Mouse (Mus musculus): ENCODE results near the gene Tcam1. TPM values are rescaled to one million over a fixed set of nuclear protein-coding genes. Genes with fewer than 3 reads are reported as not detected.

Tcam1 gene
- polyA plus RNA-seq, 1 experiment: not detected

GRCm38 (mm10) chr11:106324858-106325257 lies 48.4 kb downstream of the Tcam1 start:
- WGBS: 71% methylated on average over 5 of the region's 5 CpGs
- no peak overlapping the region for H3K4me3 ChIP-seq (ENCODE audit: insufficient read depth, low read depth, low read length)
- H3K4me1 ChIP-seq (ENCODE audit: control insufficient read depth, insufficient read depth, low read length): no peaks in the 10 kb centered on the region
- TF ChIP-seq POLR2A (IDR thresholded peaks at IDR 0.05; ENCODE audit: insufficient read depth, low read depth, low read length) (no peak), CTCF (IDR thresholded peaks at IDR 0.05; ENCODE audit: insufficient read depth, low read depth, low read length) (no peak)
- H3K27ac ChIP-seq (ENCODE audit: insufficient read depth, low read depth, low read length): no peak overlapping the region

GRCm38 (mm10) chr11:106325566-106326206 lies 49.2 kb downstream of the Tcam1 start:
- TF ChIP-seq CTCF (IDR thresholded peaks at IDR 0.05; ENCODE audit: insufficient read depth, low read depth, low read length) (peak; percentile 19; the same call in 1 of the 2 replicates), POLR2A (IDR thresholded peaks at IDR 0.05; ENCODE audit: insufficient read depth, low read depth, low read length) (no peak)
- WGBS: 73% methylated on average over 8 of the region's 8 CpGs
- H3K4me1 ChIP-seq (ENCODE audit: control insufficient read depth, insufficient read depth, low read length): no peaks in the 10 kb centered on the region
- H3K4me3 ChIP-seq (ENCODE audit: insufficient read depth, low read depth, low read length): no peak overlapping the region
- no peak overlapping the region for H3K27ac ChIP-seq (ENCODE audit: insufficient read depth, low read depth, low read length)

- WGBS: 91% methylated on average over 8 of the region's 8 CpGs
- H3K4me3 ChIP-seq (ENCODE audit: insufficient read depth, low read depth, low read length): no peak overlapping the region
- H3K27ac ChIP-seq (ENCODE audit: insufficient read depth, low read depth, low read length): no peak overlapping the region
- TF ChIP-seq CTCF (IDR thresholded peaks at IDR 0.05; ENCODE audit: insufficient read depth, low read depth, low read length) (no peak), POLR2A (IDR thresholded peaks at IDR 0.05; ENCODE audit: insufficient read depth, low read depth, low read length) (no peak)
- no peaks in the 10 kb centered on the region for H3K4me1 ChIP-seq (ENCODE audit: control insufficient read depth, insufficient read depth, low read length)
These were observed 50.0 kb downstream of the Tcam1 start for GRCm38 (mm10) chr11:106326475-106326874.

- H3K4me3 ChIP-seq (ENCODE audit: insufficient read depth, low read depth, low read length): no peak overlapping the region
- no peak for TF ChIP-seq POLR2A (IDR thresholded peaks at IDR 0.05; ENCODE audit: insufficient read depth, low read depth, low read length)
- TF ChIP-seq CTCF (IDR thresholded peaks at IDR 0.05; ENCODE audit: insufficient read depth, low read depth, low read length): no peak
- WGBS: 51% methylated on average over 5 of the region's 5 CpGs
- no peak overlapping the region for H3K27ac ChIP-seq (ENCODE audit: insufficient read depth, low read depth, low read length)
- H3K4me1 ChIP-seq (ENCODE audit: control insufficient read depth, insufficient read depth, low read length): peaks cover 5% of the 10 kb centered on the region; the same call in 1 of the 2 replicates
These were observed 52.0 kb downstream of the Tcam1 start for GRCm38 (mm10) chr11:106328521-106328920.

GRCm38 (mm10) chr11:106329128-106329527 lies 52.7 kb downstream of the Tcam1 start:
- Histone ChIP-seq H3K4me1 (ENCODE audit: control insufficient read depth, insufficient read depth, low read length) (peaks cover 5% of the 10 kb centered on the region; the same call in 1 of the 2 replicates), H3K27ac (ENCODE audit: insufficient read depth, low read depth, low read length) (no peak overlapping the region), H3K4me3 (ENCODE audit: insufficient read depth, low read depth, low read length) (no peak overlapping the region)
- 56% methylated on average over 6 of the region's 6 CpGs for WGBS
- TF ChIP-seq CTCF (IDR thresholded peaks at IDR 0.05; ENCODE audit: insufficient read depth, low read depth, low read length) (no peak), POLR2A (IDR thresholded peaks at IDR 0.05; ENCODE audit: insufficient read depth, low read depth, low read length) (no peak)

GRCm38 (mm10) chr11:106329682-106330081 lies 53.2 kb downstream of the Tcam1 start:
- H3K27ac ChIP-seq (ENCODE audit: insufficient read depth, low read depth, low read length): no peak overlapping the region
- 70% methylated on average over 7 of the region's 7 CpGs for WGBS
- H3K4me1 ChIP-seq (ENCODE audit: control insufficient read depth, insufficient read depth, low read length): peaks cover 5% of the 10 kb centered on the region; the same call in 1 of the 2 replicates

GRCm38 (mm10) chr11:106332458-106332857 lies 56.0 kb downstream of the Tcam1 start:
- Histone ChIP-seq H3K27ac (ENCODE audit: insufficient read depth, low read depth, low read length) (no peak overlapping the region), H3K4me1 (ENCODE audit: control insufficient read depth, insufficient read depth, low read length) (peaks cover 5% of the 10 kb centered on the region; the same call in 1 of the 2 replicates), H3K4me3 (ENCODE audit: insufficient read depth, low read depth, low read length) (no peak overlapping the region)
- TF ChIP-seq POLR2A (IDR thresholded peaks at IDR 0.05; ENCODE audit: insufficient read depth, low read depth, low read length): no peak
- TF ChIP-seq CTCF (IDR thresholded peaks at IDR 0.05; ENCODE audit: insufficient read depth, low read depth, low read length): no peak
- 33% methylated on average over 4 of the region's 4 CpGs for WGBS

More at GRCm38 (mm10) chr11:106329682-106330081, 53.2 kb downstream of the Tcam1 start:
- no peak for TF ChIP-seq CTCF (IDR thresholded peaks at IDR 0.05; ENCODE audit: insufficient read depth, low read depth, low read length)
- TF ChIP-seq POLR2A (IDR thresholded peaks at IDR 0.05; ENCODE audit: insufficient read depth, low read depth, low read length): no peak
- H3K4me3 ChIP-seq (ENCODE audit: insufficient read depth, low read depth, low read length): no peak overlapping the region

GRCm38 (mm10) chr11:106334066-106334465 lies 57.6 kb downstream of the Tcam1 start:
- Histone ChIP-seq H3K27ac (ENCODE audit: insufficient read depth, low read depth, low read length) (no peak overlapping the region), H3K4me1 (ENCODE audit: control insufficient read depth, insufficient read depth, low read length) (peaks cover 5% of the 10 kb centered on the region; the same call in 1 of the 2 replicates), H3K4me3 (ENCODE audit: insufficient read depth, low read depth, low read length) (no peak overlapping the region)
- TF ChIP-seq CTCF (IDR thresholded peaks at IDR 0.05; ENCODE audit: insufficient read depth, low read depth, low read length) (no peak), POLR2A (IDR thresholded peaks at IDR 0.05; ENCODE audit: insufficient read depth, low read depth, low read length) (no peak)
- 18% methylated on average over 2 of the region's 2 CpGs for WGBS

- Histone ChIP-seq H3K4me3 (ENCODE audit: insufficient read depth, low read depth, low read length) (no peak overlapping the region), H3K27ac (ENCODE audit: insufficient read depth, low read depth, low read length) (no peak overlapping the region), H3K4me1 (ENCODE audit: control insufficient read depth, insufficient read depth, low read length) (no peaks in the 10 kb centered on the region)
- no peak for TF ChIP-seq CTCF (IDR thresholded peaks at IDR 0.05; ENCODE audit: insufficient read depth, low read depth, low read length)
- 80% methylated on average over 5 of the region's 5 CpGs for WGBS
These were observed 61.6 kb downstream of the Tcam1 start for GRCm38 (mm10) chr11:106338029-106338428.

Other genes starting within 250 kb of the Tcam1 start
- gene Dcaf7, start 239.8 kb upstream of the Tcam1 start, polyA plus RNA-seq (2012; ENCODE audit: insufficient read depth, insufficient read length, low replicate concordance, missing spikeins): 52.7 and 159 TPM in 2 replicates
- not detected in 2 replicates for gene Taco1, start 210.6 kb upstream of the Tcam1 start, polyA plus RNA-seq (2012; ENCODE audit: insufficient read depth, insufficient read length, low replicate concordance, missing spikeins)
- gene Map3k3, start 192.1 kb upstream of the Tcam1 start, polyA plus RNA-seq (2012; ENCODE audit: insufficient read depth, insufficient read length, low replicate concordance, missing spikeins): not detected in 2 replicates
- not detected in 2 replicates for gene Gm10840, start 115.8 kb upstream of the Tcam1 start, polyA plus RNA-seq (2012; ENCODE audit: insufficient read depth, insufficient read length, low replicate concordance, missing spikeins)
- 164 and 291 TPM in 2 replicates for gene Limd2, start 115.8 kb upstream of the Tcam1 start, polyA plus RNA-seq (2012; ENCODE audit: insufficient read depth, insufficient read length, low replicate concordance, missing spikeins)
- gene Strada, start 74.5 kb upstream of the Tcam1 start, polyA plus RNA-seq (2012; ENCODE audit: insufficient read depth, insufficient read length, low replicate concordance, missing spikeins): 209 TPM in 1 of 2 replicates, not detected in the other
- gene Ccdc47, start 60.3 kb upstream of the Tcam1 start, polyA plus RNA-seq (2012; ENCODE audit: insufficient read depth, insufficient read length, low replicate concordance, missing spikeins): not detected in 2 replicates
- not detected in 2 replicates for gene Ddx42, start 59.7 kb upstream of the Tcam1 start, polyA plus RNA-seq (2012; ENCODE audit: insufficient read depth, insufficient read length, low replicate concordance, missing spikeins)
- gene Ftsj3, start 20.6 kb upstream of the Tcam1 start, polyA plus RNA-seq (2012; ENCODE audit: insufficient read depth, insufficient read length, low replicate concordance, missing spikeins): not detected in 2 replicates
- gene Psmc5, start 20.5 kb upstream of the Tcam1 start, polyA plus RNA-seq (2012; ENCODE audit: insufficient read depth, insufficient read length, low replicate concordance, missing spikeins): not detected in 2 replicates
- gene Smarcd2, start 3.7 kb upstream of the Tcam1 start, polyA plus RNA-seq (2012; ENCODE audit: insufficient read depth, insufficient read length, low replicate concordance, missing spikeins): not detected in 2 replicates
- gene Gh, start 25.2 kb downstream of the Tcam1 start, polyA plus RNA-seq (2012; ENCODE audit: insufficient read depth, insufficient read length, low replicate concordance, missing spikeins): not detected in 2 replicates
- gene Cd79b, start 38.1 kb downstream of the Tcam1 start, polyA plus RNA-seq (2012; ENCODE audit: insufficient read depth, insufficient read length, low replicate concordance, missing spikeins): not detected in 2 replicates
- gene Scn4a, start 76.6 kb downstream of the Tcam1 start, polyA plus RNA-seq (2012; ENCODE audit: insufficient read depth, insufficient read length, low replicate concordance, missing spikeins): not detected in 2 replicates
- gene Prr29, start 88.8 kb downstream of the Tcam1 start, polyA plus RNA-seq (2012; ENCODE audit: insufficient read depth, insufficient read length, low replicate concordance, missing spikeins): not detected in 2 replicates
- not detected in 2 replicates for gene Icam2, start 111.4 kb downstream of the Tcam1 start, polyA plus RNA-seq (2012; ENCODE audit: insufficient read depth, insufficient read length, low replicate concordance, missing spikeins)
- not detected in 2 replicates for gene Ern1, start 211.2 kb downstream of the Tcam1 start, polyA plus RNA-seq (2012; ENCODE audit: insufficient read depth, insufficient read length, low replicate concordance, missing spikeins)

Measured in olfactory bulb, adult 2 months (tissue).